Mouse (Mus musculus) heart, postnatal 0 days (tissue): ENCODE measurements around the gene Cops4.

Experiments
- CTCF ChIP-seq: IDR thresholded peaks from 2 replicates; pipeline ENCODE4 v1.5.1; 2016; ENCODE audit warnings: antibody characterized with exemption, control low read depth, low read depth
- EP300 ChIP-seq: IDR thresholded peaks from 2 replicates; pipeline ENCODE4 v1.6.1; 2016; ENCODE audit warnings: antibody characterized with exemption, low read depth

GRCm38 (mm10) chr5:100499243-100499642, 18.9 kb upstream of the Cops4 start:
- no peak for TF ChIP-seq CTCF
- TF ChIP-seq EP300 = no peak
